Mouse (Mus musculus): ENCODE data around the gene Med12l. TPM values are rescaled to one million over a fixed set of nuclear protein-coding genes. Genes with fewer than 3 reads are reported as not detected.

Med12l gene
- total RNA-seq, 1 experiment: 3.6 TPM

DNA sequence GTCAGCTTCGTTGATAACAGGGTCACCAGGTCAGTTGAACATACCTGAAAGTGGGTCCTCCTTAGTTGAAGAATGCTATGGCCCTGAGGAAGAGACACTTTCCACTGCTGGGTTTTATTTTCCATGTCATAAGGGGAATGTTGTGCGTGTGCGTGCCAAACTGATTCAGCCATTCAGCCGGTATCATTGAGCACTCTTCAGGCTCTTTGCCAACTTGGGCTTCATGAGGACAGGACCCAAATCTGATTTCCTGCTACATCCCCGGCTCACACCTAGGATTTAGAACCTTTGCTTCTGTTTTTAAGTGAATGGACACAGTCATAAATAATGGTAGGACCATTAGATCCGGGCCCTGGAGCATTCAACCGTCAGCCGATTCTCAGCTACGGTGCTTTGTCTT, 10.9 kb downstream of the Med12l start:
- Histone ChIP-seq H3K36me3 (ENCODE audit: control insufficient read depth, insufficient read depth, low read length, poor library complexity, severe bottlenecking) (no peaks in the 10 kb centered on the region), H3K4me1 (ENCODE audit: control insufficient read depth in 2 of 2, insufficient read depth in 2 of 2, low read length in 2 of 2, poor library complexity in 1 of 2) (no peaks in the 10 kb centered on the region; a peak in 1 of 4 replicates), H3K9ac (ENCODE audit: insufficient read depth, low read depth, low read length, poor library complexity, severe bottlenecking) (no peak overlapping the region), H3K9me3 (ENCODE audit: control insufficient read depth, insufficient read depth, low read depth, low read length) (no peaks in the 10 kb centered on the region), H3K27ac (ENCODE audit: insufficient read depth, low read depth, low read length, poor library complexity, severe bottlenecking) (no peak overlapping the region), H3K4me3 (ENCODE audit: insufficient read depth in 1 of 2, low read depth in 1 of 2, low read length in 2 of 2, poor library complexity in 1 of 2, severe bottlenecking in 1 of 2) (no peak overlapping the region)
- in situ Hi-C loops (cut with MboI; ENCODE audit: low sequenced_read_pairs in 2 of 2, unreplicated experiment in 2 of 2): no loop called here
- no peak for TF ChIP-seq MAFK (IDR thresholded peaks at IDR 0.05; ENCODE audit: insufficient read depth, low read depth, low read length)
- TF ChIP-seq CHD2 (IDR thresholded peaks at IDR 0.05; ENCODE audit: low read depth, low read length): no peak
- TF ChIP-seq ZC3H11A (IDR thresholded peaks at IDR 0.05; ENCODE audit: borderline replicate concordance, low read depth, low read length): no peak
- TF ChIP-seq ZNF384 (IDR thresholded peaks at IDR 0.05; ENCODE audit: low read depth, low read length): no peak
- TF ChIP-seq HCFC1 (IDR thresholded peaks at IDR 0.05; ENCODE audit: borderline replicate concordance, insufficient read depth, low read length): no peak
- no peak for DNase-seq (ENCODE audit: low read depth, low spot score)

DNA sequence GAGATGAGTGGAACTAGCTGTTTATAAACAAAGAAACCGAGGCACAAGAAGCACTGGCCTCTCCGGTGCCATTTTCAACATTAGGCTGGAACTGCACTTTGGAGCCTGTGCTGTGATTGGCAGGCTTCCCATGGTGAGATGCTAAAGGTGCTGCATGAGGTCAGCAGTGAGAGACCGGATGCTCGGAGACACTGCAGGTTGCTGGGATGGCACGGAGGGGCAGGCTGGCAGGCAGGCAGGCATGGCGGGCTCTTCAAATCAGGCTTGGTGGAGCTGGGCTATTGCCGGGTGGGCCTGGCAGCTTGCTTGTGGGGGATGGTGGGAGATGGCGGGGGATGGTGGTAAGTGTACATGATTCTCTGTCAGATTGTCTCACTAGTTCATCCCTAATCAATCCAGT, 15.6 kb downstream of the Med12l start:
- in situ Hi-C loops (cut with MboI; ENCODE audit: low sequenced_read_pairs in 2 of 2, unreplicated experiment in 2 of 2): no loop called here
- Histone ChIP-seq H3K9ac (ENCODE audit: insufficient read depth, low read depth, low read length, poor library complexity, severe bottlenecking) (no peak overlapping the region), H3K4me1 (ENCODE audit: control insufficient read depth in 2 of 2, insufficient read depth in 2 of 2, low read length in 2 of 2, poor library complexity in 1 of 2) (no peaks in the 10 kb centered on the region), H3K36me3 (ENCODE audit: control insufficient read depth, insufficient read depth, low read length, poor library complexity, severe bottlenecking) (no peaks in the 10 kb centered on the region), H3K9me3 (ENCODE audit: control insufficient read depth, insufficient read depth, low read depth, low read length) (no peaks in the 10 kb centered on the region), H3K27ac (ENCODE audit: insufficient read depth, low read depth, low read length, poor library complexity, severe bottlenecking) (no peak overlapping the region), H3K4me3 (ENCODE audit: insufficient read depth in 1 of 2, low read depth in 1 of 2, low read length in 2 of 2, poor library complexity in 1 of 2, severe bottlenecking in 1 of 2) (no peak overlapping the region)
- DNase-seq (ENCODE audit: low read depth, low spot score): no peak
- TF ChIP-seq HCFC1 (IDR thresholded peaks at IDR 0.05; ENCODE audit: borderline replicate concordance, insufficient read depth, low read length): no peak
- no peak for TF ChIP-seq ZNF384 (IDR thresholded peaks at IDR 0.05; ENCODE audit: low read depth, low read length)
- no peak for TF ChIP-seq MAFK (IDR thresholded peaks at IDR 0.05; ENCODE audit: insufficient read depth, low read depth, low read length)
- no peak for TF ChIP-seq CHD2 (IDR thresholded peaks at IDR 0.05; ENCODE audit: low read depth, low read length)
- TF ChIP-seq ZC3H11A (IDR thresholded peaks at IDR 0.05; ENCODE audit: borderline replicate concordance, low read depth, low read length): no peak

DNA sequence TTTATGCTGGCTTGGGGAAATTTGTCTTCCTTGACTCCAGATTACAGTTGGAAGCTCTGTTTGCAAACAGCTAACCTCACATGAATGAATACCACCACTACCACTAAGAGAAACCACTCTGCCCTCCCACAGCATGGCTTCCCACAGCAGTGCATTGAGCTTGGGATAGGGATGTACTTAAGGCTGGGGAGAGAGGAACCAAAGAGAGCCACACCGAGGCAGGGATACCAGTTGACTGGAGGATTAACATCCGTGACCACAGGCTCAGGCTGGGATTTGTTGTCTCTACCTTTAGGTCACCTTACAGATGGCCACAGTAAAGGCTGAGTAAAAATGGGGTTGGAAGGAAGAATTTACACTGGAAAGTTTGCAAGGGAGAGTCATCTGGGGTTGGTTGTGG, 16.6 kb downstream of the Med12l start:
- in situ Hi-C loops (cut with MboI; ENCODE audit: low sequenced_read_pairs in 2 of 2, unreplicated experiment in 2 of 2): no loop called here
- Histone ChIP-seq H3K9ac (ENCODE audit: insufficient read depth, low read depth, low read length, poor library complexity, severe bottlenecking) (no peak overlapping the region), H3K9me3 (ENCODE audit: control insufficient read depth, insufficient read depth, low read depth, low read length) (no peaks in the 10 kb centered on the region), H3K27ac (ENCODE audit: insufficient read depth, low read depth, low read length, poor library complexity, severe bottlenecking) (no peak overlapping the region), H3K4me1 (ENCODE audit: control insufficient read depth in 2 of 2, insufficient read depth in 2 of 2, low read length in 2 of 2, poor library complexity in 1 of 2) (no peaks in the 10 kb centered on the region), H3K36me3 (ENCODE audit: control insufficient read depth, insufficient read depth, low read length, poor library complexity, severe bottlenecking) (no peaks in the 10 kb centered on the region), H3K4me3 (ENCODE audit: insufficient read depth in 1 of 2, low read depth in 1 of 2, low read length in 2 of 2, poor library complexity in 1 of 2, severe bottlenecking in 1 of 2) (no peak overlapping the region)
- TF ChIP-seq HCFC1 (IDR thresholded peaks at IDR 0.05; ENCODE audit: borderline replicate concordance, insufficient read depth, low read length) (no peak), MAFK (IDR thresholded peaks at IDR 0.05; ENCODE audit: insufficient read depth, low read depth, low read length) (no peak), ZC3H11A (IDR thresholded peaks at IDR 0.05; ENCODE audit: borderline replicate concordance, low read depth, low read length) (no peak), CHD2 (IDR thresholded peaks at IDR 0.05; ENCODE audit: low read depth, low read length) (no peak), ZNF384 (IDR thresholded peaks at IDR 0.05; ENCODE audit: low read depth, low read length) (no peak)
- DNase-seq (ENCODE audit: low read depth, low spot score): no peak

DNA sequence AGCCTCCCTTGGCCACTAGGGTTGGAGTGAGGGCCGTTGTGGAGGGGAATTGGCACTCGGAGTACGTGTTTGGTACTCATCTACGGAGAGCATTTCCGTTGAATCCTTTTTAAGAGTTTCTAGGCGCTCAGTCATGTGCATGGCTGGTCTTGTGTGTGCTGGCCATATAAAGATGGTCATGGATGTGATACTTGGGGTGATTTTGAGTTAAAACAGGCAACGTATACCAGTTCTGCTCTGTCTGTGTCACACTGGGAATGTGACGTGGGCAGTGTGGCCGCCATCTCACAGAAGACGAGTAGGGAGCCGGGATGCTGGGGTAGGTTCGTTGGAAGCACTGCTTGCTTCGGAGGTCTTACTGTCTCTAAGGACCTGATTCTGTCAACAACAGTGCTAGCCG, 17.3 kb downstream of the Med12l start:
- H3K36me3 ChIP-seq (ENCODE audit: control insufficient read depth, insufficient read depth, low read length, poor library complexity, severe bottlenecking): no peaks in the 10 kb centered on the region
- DNase-seq (ENCODE audit: low read depth, low spot score): no peak
- H3K27ac ChIP-seq (ENCODE audit: insufficient read depth, low read depth, low read length, poor library complexity, severe bottlenecking): no peak overlapping the region
- no peaks in the 10 kb centered on the region for H3K9me3 ChIP-seq (ENCODE audit: control insufficient read depth, insufficient read depth, low read depth, low read length)
- no peak overlapping the region for H3K4me3 ChIP-seq (ENCODE audit: insufficient read depth in 1 of 2, low read depth in 1 of 2, low read length in 2 of 2, poor library complexity in 1 of 2, severe bottlenecking in 1 of 2)
- no peak overlapping the region for H3K9ac ChIP-seq (ENCODE audit: insufficient read depth, low read depth, low read length, poor library complexity, severe bottlenecking)
- in situ Hi-C loops (cut with MboI; ENCODE audit: low sequenced_read_pairs in 2 of 2, unreplicated experiment in 2 of 2): no loop called here
- TF ChIP-seq CHD2 (IDR thresholded peaks at IDR 0.05; ENCODE audit: low read depth, low read length) (no peak), HCFC1 (IDR thresholded peaks at IDR 0.05; ENCODE audit: borderline replicate concordance, insufficient read depth, low read length) (no peak)
- no peaks in the 10 kb centered on the region for H3K4me1 ChIP-seq (ENCODE audit: control insufficient read depth in 2 of 2, insufficient read depth in 2 of 2, low read length in 2 of 2, poor library complexity in 1 of 2)

DNA sequence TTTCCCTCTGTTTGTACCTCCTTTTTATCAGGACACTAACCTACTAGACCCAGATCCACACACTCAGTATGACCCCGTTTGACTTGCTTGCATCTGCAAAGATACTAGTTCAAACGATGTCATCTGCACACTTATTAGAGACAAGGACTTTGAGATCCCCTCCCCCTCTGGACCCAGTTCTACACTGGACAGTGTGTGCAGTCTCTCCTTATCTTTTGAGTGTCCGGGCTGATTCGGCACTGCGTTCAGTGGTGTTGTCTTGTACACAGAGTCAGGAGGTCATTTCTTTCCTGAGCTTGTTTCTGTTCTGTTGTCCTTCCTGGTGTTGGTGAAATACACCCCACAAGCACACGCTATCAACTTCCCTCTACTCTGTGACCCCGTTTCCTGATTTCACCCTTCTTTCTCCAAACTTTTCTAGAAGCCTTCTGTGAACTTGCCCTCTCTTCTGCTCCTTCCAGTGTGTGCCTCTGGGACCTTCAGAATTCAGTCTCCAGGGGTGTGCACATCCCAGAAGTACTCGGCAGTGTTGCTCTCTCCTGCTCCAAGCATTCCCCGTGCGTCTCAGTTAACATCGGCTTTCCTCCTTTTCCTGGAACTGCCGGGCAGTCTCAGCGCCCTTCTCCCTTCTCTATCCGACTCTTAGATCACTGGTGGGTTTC, 19.0 kb downstream of the Med12l start:
- Histone ChIP-seq H3K27ac (ENCODE audit: insufficient read depth, low read depth, low read length, poor library complexity, severe bottlenecking) (no peak overlapping the region), H3K4me1 (ENCODE audit: control insufficient read depth in 2 of 2, insufficient read depth in 2 of 2, low read length in 2 of 2, poor library complexity in 1 of 2) (no peaks in the 10 kb centered on the region), H3K9ac (ENCODE audit: insufficient read depth, low read depth, low read length, poor library complexity, severe bottlenecking) (no peak overlapping the region), H3K9me3 (ENCODE audit: control insufficient read depth, insufficient read depth, low read depth, low read length) (no peaks in the 10 kb centered on the region), H3K4me3 (ENCODE audit: insufficient read depth in 1 of 2, low read depth in 1 of 2, low read length in 2 of 2, poor library complexity in 1 of 2, severe bottlenecking in 1 of 2) (no peak overlapping the region), H3K36me3 (ENCODE audit: control insufficient read depth, insufficient read depth, low read length, poor library complexity, severe bottlenecking) (no peaks in the 10 kb centered on the region)
- no peak for TF ChIP-seq CHD2 (IDR thresholded peaks at IDR 0.05; ENCODE audit: low read depth, low read length)
- no peak for TF ChIP-seq ZC3H11A (IDR thresholded peaks at IDR 0.05; ENCODE audit: borderline replicate concordance, low read depth, low read length)
- TF ChIP-seq ZNF384 (IDR thresholded peaks at IDR 0.05; ENCODE audit: low read depth, low read length): no peak
- TF ChIP-seq MAFK (IDR thresholded peaks at IDR 0.05; ENCODE audit: insufficient read depth, low read depth, low read length): no peak
- no peak for TF ChIP-seq HCFC1 (IDR thresholded peaks at IDR 0.05; ENCODE audit: borderline replicate concordance, insufficient read depth, low read length)
- no peak for DNase-seq (ENCODE audit: low read depth, low spot score)
- in situ Hi-C loops (cut with MboI; ENCODE audit: low sequenced_read_pairs in 2 of 2, unreplicated experiment in 2 of 2): no loop called here

Measured in ES-E14 (cell line).